Mouse (Mus musculus) G1E (cell line): ENCODE measurements around the gene Slc35f3.

ENCODE experiments used
- CTCF ChIP-seq: IDR thresholded peaks from 2 replicates; pipeline ENCODE4 v1.5.1; 2012; ENCODE audit warnings: low read depth, low read length, inconsistent platforms, mixed read lengths
- POLR2AphosphoS5 ChIP-seq: IDR thresholded peaks from 2 replicates; pipeline ENCODE4 v1.6.1; 2012; ENCODE audit warnings: low read depth, low read length, inconsistent platforms; ENCODE audit not compliant: insufficient replicate concordance

GRCm38 (mm10) chr8:126371871-126372270 is 73.5 kb downstream of the Slc35f3 start:
- no peak for TF ChIP-seq CTCF
- no peak for TF ChIP-seq POLR2AphosphoS5
